Mouse (Mus musculus) testis, adult 2 months (tissue): ENCODE data around the gene Smarcc2. TPM values are rescaled to one million over a fixed set of nuclear protein-coding genes. Genes with fewer than 3 reads are reported as not detected.
"Not testable (repeated sequence)": the region's sequence is repeated elsewhere in the genome, so short reads cannot be mapped to it uniquely, and the experiment has no call there.

Experiments
- H3K27ac ChIP-seq: fragments of 200-500 bp; 2 replicates; pipeline ENCODE4 v1.5.1; 2012; ENCODE audit warnings: low read depth, low read length; ENCODE audit not compliant: control insufficient read depth, insufficient read depth
- H3K27me3 ChIP-seq: fragments of 200-500 bp; 2 replicates; pipeline ENCODE4 v1.6.1; 2012; ENCODE audit warnings: mild to moderate bottlenecking, low read length, moderate library complexity; ENCODE audit not compliant: control insufficient read depth, insufficient read depth
- H3K36me3 ChIP-seq: fragments of 200-500 bp; 2 replicates; pipeline ENCODE4 v1.6.1; 2012; ENCODE audit warnings: mild to moderate bottlenecking, low read length; ENCODE audit not compliant: control insufficient read depth, insufficient read depth
- H3K4me1 ChIP-seq: fragments of 200-500 bp; 2 replicates; pipeline ENCODE4 v1.6.1; 2012; ENCODE audit warnings: low read length; ENCODE audit not compliant: control insufficient read depth, insufficient read depth
- H3K4me3 ChIP-seq: fragments of 200-500 bp; 2 replicates; pipeline ENCODE4 v1.5.1; 2012; ENCODE audit warnings: low read depth, mild to moderate bottlenecking, low read length, moderate library complexity, mixed read lengths; ENCODE audit not compliant: control insufficient read depth
- CTCF ChIP-seq: fragments of 200-500 bp; IDR thresholded peaks from 2 replicates; pipeline ENCODE4 v1.5.1; 2012; ENCODE audit warnings: low read depth, mild to moderate bottlenecking, inconsistent platforms, low read length, moderate library complexity; ENCODE audit not compliant: control insufficient read depth, insufficient read depth, insufficient replicate concordance
- POLR2A ChIP-seq: fragments of 200-500 bp; IDR thresholded peaks from 2 replicates; pipeline ENCODE4 v1.6.1; 2012; ENCODE audit warnings: low read depth, mild to moderate bottlenecking, inconsistent platforms, low read length, moderate library complexity; ENCODE audit not compliant: control insufficient read depth
- polyA plus RNA-seq: library from polyadenylated mRNA; depleted of rRNA; stranded (reverse); fragments of >200 nt; gene quantifications from 2 replicates; pipeline ENCODE4 v1.2.3, GENCODE M21; 2012

Gene Smarcc2
- polyA plus RNA-seq, 1 experiment = 138 TPM

GRCm38 (mm10) chr10:128490232-128490631 is 31.2 kb downstream of the Smarcc2 start:
- H3K27ac ChIP-seq = 0 out of 2 replicates have a peak overlapping the region, but pooled peaks have one; percentile 22
- H3K36me3 ChIP-seq = peaks cover 2% of the 10 kb centered on the region
- no peaks in the 10 kb centered on the region for H3K27me3 ChIP-seq
- no peak overlapping the region for H3K4me3 ChIP-seq
- no peak for TF ChIP-seq POLR2A
- no peak for TF ChIP-seq CTCF
- peaks cover 16% of the 10 kb centered on the region for H3K4me1 ChIP-seq

GRCm38 (mm10) chr10:128490912-128491311 is 31.9 kb downstream of the Smarcc2 start:
- peaks cover 16% of the 10 kb centered on the region for H3K4me1 ChIP-seq
- no peak overlapping the region for H3K27ac ChIP-seq
- TF ChIP-seq CTCF = no peak
- no peaks in the 10 kb centered on the region; the same call in 1 of the 2 replicates for H3K36me3 ChIP-seq
- no peaks in the 10 kb centered on the region for H3K27me3 ChIP-seq
- no peak overlapping the region for H3K4me3 ChIP-seq

- no peak overlapping the region; the same call in 1 of the 2 replicates for H3K4me3 ChIP-seq
- H3K27ac ChIP-seq = no peak overlapping the region
- H3K36me3 ChIP-seq = no peaks in the 10 kb centered on the region; the same call in 1 of the 2 replicates
Observed at GRCm38 (mm10) chr10:128491495-128491894, 32.4 kb downstream of the Smarcc2 start.

GRCm38 (mm10) chr10:128492051-128492450 is 33.0 kb downstream of the Smarcc2 start:
- peaks cover 23% of the 10 kb centered on the region for H3K4me1 ChIP-seq
- H3K27me3 ChIP-seq, H3K36me3 ChIP-seq: not testable (repeated sequence)
- peak overlapping the region; percentile 94 for H3K4me3 ChIP-seq
- peak overlapping the region; percentile 10; the same call in 1 of the 2 replicates for H3K27ac ChIP-seq

More at GRCm38 (mm10) chr10:128491495-128491894, 32.4 kb downstream of the Smarcc2 start:
- H3K4me1 ChIP-seq = peaks cover 19% of the 10 kb centered on the region
- TF ChIP-seq POLR2A = no peak
- no peak for TF ChIP-seq CTCF
- H3K27me3 ChIP-seq = no peaks in the 10 kb centered on the region

GRCm38 (mm10) chr10:128492633-128493311 is 33.7 kb downstream of the Smarcc2 start:
- peak overlapping the region; percentile 79 for H3K27ac ChIP-seq
- peaks cover 23% of the 10 kb centered on the region for H3K4me1 ChIP-seq
- no peak for TF ChIP-seq POLR2A
- TF ChIP-seq CTCF = no peak
- peak overlapping the region; percentile 94 for H3K4me3 ChIP-seq
- H3K36me3 ChIP-seq = no peaks in the 10 kb centered on the region; the same call in 1 of the 2 replicates
- no peaks in the 10 kb centered on the region for H3K27me3 ChIP-seq

- Histone ChIP-seq H3K4me1 (peaks cover 23% of the 10 kb centered on the region), H3K27ac (peak overlapping the region; percentile 79), H3K4me3 (peak overlapping the region; percentile 94), H3K27me3 (no peaks in the 10 kb centered on the region), H3K36me3 (no peaks in the 10 kb centered on the region; the same call in 1 of the 2 replicates)
- TF ChIP-seq CTCF (no peak), POLR2A (no peak)
Observed at GRCm38 (mm10) chr10:128493319-128493694, 34.3 kb downstream of the Smarcc2 start.

GRCm38 (mm10) chr10:128493695-128494666 is 34.9 kb downstream of the Smarcc2 start, which contains the start of gene Myl6:
Gene Myl6 (minus strand): TSS chr10:128494145.
- peak within 1 kb of the TSS; percentile 94 for H3K4me3 ChIP-seq
- no peaks in the 10 kb centered on the region; the same call in 1 of the 2 replicates for H3K36me3 ChIP-seq
- peak within 1 kb of the TSS; percentile 91 for H3K27ac ChIP-seq
- H3K27me3 ChIP-seq = no peaks in the 10 kb centered on the region
- peaks cover 25% of the 10 kb centered on the region for H3K4me1 ChIP-seq
- TF ChIP-seq POLR2A (peak; percentile 98), CTCF (peak; percentile 63)
